Mouse (Mus musculus) kidney, adult 11 months (tissue): ENCODE measurements at regions not wholly inside any gene's neighbourhood (a gene's known extent, or its start where the extent isn't known, plus 50 kb on each side); places are given as distances from the start of the nearest gene placed in this dataset.

ENCODE experiments used
- DNase-seq: peaks from one replicate; pipeline ENCODE4 v3.0.0; 2022

DNA sequence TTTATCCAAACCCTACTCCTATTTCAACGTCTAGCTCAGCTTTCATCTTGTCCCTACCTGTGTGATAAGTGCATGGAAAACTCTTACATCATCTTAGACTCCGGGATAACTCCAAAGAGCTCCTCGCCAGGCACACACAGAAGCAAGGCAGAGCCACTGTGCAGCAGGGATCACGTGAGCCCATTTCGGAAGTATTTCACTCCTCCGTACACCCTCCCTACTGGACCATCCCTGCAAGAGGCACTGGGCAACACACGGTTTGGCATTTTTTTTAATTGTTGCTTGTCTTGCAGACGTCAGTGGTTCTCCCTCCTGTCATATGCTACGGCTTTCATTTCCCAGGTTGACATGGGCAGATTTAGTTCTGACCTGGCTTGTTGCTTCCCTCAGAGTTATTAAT lies 316.0 kb upstream of the Jarid2 start:
- no peak for DNase-seq

DNA sequence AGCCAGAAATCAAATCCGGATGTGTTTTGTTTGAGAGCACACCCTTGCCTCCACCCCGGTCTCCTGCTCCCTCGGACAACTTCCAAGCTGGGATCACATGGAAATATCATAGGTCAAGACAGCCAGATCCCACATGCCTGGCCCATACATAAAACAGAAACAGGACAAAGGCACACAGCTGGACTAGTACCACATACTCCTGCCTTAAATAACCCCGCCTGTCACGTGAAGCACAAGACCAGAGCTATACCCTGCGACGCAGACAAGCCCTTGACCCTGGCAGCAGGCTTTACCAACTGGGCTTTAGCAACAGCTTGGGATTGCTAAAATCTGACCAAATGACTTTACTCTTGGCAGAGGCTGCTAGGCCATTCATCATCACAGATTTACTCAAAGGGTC lies 313.3 kb upstream of the Jarid2 start:
- no peak for DNase-seq

- no peak for DNase-seq
Measured at GRCm38 (mm10) chr13:44416986-44417385, 312.3 kb upstream of the Jarid2 start.

- DNase-seq = no peak
Measured at GRCm38 (mm10) chr13:44419056-44419455, 310.2 kb upstream of the Jarid2 start.

DNA sequence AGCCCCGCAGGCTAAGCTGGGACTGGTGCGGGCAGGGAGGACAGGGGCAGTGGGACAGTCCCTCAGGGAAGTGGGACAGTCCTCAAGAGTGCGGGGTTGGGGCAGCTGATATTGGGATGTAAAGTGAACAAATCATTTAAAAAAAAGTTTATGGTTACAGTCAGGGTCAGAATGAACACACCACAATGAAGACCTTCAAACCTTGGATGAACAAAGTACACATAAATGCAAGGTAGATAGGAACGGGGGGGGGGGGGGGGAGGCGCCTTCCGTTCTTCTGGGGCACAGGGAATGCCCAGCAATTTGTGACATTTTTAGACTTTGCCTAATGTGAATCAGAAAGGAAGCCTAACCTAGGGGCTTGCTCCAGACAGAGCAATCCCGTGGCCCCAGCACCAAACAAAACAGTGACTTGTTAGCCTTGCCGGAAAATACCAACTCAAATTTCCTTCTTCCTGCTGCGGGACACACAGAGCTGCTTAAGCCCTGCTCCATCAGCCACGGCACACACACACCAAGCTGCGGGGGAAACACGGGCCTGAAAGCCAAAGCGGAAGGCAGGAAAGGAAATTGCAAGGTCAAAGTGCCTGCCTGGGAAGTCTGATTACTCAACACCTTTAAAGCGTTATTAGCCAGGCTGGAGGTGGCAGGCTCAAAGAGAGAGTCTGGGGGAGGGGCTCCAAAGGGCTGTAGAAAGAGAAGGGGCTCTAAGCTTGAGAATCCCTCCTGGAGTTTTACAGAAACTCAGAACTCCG lies 309.6 kb upstream of the Jarid2 start:
- DNase-seq = peak; percentile 84

GRCm38 (mm10) chr13:44420227-44420592 lies 309.1 kb upstream of the Jarid2 start:
- no peak for DNase-seq

DNA sequence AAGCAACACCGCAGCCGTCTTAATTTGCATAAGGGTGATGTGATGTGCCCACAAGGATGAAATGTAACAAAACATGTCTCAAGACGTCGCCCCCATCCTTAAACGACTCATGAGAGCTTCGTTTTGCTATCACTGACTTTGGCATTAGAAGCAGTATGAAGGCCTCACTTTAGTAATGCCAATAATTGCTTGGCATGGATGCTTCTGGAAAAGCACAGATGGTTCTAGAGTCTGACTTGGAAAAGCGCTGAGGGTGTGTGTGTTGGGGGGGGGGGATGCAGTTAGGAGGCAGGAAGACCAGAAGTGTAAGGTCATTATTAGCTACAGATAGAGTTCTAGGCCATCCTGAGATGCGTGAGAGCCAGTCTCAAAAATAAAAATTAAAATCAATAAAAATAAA lies 308.3 kb upstream of the Jarid2 start:
- DNase-seq = no peak

DNA sequence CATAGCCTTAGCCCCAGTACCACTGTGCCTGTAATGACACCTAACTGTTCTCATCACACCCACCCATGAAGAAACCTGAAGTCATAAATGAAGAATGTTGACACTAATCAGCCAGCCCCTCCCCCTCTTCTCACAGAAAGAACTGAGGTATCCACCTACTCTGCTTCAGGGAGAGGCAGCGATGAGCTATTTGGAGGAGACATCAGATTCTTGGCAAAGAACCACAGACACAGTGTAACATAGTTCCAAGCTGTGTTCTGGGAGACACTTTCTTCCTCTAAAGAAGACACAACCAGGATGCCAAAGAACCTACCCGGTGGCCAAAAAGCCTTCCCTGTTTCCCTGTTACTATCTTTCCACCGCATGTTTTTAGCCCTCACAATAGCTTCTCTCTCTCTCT lies 307.8 kb upstream of the Jarid2 start:
- no peak for DNase-seq

DNA sequence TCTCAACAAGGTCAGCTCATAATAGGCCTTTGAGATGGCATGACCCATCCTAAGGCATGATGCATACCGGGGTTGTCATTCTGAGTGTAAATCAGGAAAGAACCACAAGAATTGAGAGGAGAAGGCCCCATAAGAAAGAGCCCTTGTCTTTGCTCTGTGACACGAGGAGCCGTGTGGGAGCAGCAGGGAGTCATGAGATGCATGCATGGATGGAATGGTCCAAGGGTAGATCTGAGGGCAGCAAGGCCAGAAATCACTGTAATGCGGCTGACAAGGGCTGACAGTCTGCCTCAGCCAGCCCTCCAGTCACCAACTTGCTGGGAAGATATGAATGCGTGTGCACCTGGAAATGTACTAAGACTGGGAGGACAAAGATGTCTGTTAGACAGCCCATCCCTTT lies 307.4 kb upstream of the Jarid2 start:
- DNase-seq = no peak

GRCm38 (mm10) chr13:44430492-44430891 lies 298.8 kb upstream of the Jarid2 start:
- DNase-seq = no peak

GRCm38 (mm10) chr13:44437709-44438108 lies 291.6 kb upstream of the Jarid2 start:
- DNase-seq = no peak

DNA sequence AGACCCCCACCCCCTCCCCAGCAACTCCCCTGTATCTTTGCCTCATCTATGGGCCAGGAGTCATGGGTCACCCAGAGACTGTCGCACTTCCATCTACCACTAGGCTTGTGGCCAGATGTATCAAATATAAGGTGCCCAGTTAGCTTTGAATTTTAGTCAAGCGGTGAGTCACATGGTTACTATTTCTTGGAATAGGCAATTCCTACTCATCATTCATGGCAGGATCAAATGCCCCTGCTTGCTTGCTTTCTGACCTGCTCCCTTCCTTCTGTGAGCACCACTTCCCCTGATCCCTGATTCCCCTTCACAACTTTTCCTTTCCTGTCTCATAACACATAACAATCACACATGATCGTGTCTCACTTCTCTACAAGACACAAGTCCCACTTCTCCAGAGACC lies 288.2 kb upstream of the Jarid2 start:
- DNase-seq = no peak

DNA sequence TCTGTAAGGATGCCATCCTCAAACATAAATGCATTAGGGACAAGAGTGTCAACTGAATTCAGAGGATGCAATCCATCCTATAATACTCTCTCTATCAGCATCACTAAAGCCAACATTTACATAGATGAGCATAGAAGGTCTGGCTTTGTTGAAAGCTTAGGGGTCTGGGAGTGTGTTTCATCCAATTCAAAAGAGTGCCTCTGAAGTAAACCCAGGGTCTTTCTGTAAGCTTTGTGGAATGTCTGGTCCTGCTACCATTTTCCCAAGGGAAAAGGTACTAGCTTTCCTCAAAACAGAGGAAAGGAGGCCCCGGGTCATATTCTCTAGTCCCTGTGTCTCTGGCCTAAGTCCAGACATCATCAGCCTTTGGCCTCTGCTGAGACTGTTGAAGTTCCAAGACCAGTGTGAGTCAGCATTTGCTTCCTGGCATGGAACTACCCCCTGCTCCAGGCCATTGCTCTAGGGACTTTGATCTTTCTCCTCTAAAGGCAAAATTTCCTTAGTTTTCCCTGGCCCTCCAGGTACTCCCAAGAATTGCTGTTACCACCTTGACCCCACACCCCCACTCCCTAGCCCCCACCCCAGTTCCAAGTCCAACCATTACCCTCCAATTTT lies 280.0 kb upstream of the Jarid2 start:
- peak; percentile 90 for DNase-seq

DNA sequence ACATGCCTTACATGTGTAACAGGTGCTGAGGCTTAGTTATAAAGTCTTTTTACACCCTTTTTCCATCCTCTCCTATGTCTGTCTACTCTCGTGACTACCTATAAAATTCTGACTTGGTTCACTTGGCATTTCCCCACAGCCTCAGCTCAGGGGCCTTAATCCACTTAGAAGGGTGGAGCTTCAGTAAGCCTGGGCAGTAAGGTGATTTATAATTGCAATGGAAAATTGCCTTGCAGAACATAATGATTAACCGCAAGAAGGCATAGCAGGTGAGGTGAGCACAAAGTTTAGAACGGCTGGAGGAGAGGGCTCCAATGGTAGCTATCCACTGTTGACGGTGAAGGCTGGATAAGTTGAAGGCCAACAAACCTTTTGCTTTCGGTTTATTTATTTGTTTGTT lies 278.1 kb upstream of the Jarid2 start:
- peak; percentile 83 for DNase-seq

DNA sequence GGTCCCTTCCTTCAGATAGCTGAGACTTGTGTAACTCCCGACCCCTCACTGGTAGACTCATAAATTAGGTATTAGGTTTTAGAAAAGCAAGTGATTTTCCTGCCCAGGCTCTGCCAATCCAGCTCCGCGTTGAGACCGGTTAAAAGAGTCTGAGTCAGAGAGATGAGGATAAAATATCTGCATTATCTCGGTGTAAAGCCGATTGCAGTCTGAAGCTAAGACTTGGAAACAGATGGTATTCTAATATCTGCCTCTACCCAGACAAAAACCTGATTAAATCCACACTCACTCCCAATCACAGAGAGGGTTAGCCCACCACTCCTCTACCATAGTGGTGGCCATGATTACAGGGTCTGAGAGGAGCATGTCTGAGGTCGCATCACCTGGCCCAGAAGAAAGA lies 276.1 kb upstream of the Jarid2 start:
- no peak for DNase-seq

GRCm38 (mm10) chr13:44454136-44454535 lies 275.1 kb upstream of the Jarid2 start:
- DNase-seq = peak; percentile 68

DNA sequence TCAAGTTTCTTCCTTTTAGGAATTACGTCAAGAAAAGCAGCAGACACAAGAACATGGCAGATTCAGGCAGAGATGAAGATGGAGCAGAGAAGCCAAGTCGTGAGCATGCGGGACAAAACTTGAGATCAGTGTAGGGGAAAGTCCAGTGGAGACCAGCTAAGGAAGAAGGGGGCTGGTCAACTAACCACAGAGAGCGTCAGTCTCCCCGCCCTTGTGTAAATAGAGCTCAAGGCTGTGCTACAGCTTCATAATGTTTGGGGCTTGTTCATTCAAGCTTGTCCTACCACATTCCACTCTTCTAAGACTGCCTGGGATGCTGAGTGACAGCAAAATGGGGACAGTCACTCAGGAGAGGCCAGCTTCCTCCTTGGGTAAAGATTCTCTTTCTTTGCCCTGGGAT lies 274.1 kb upstream of the Jarid2 start:
- DNase-seq = peak; percentile 48

- DNase-seq = no peak
Measured at GRCm38 (mm10) chr13:44458744-44459143, 270.5 kb upstream of the Jarid2 start.

DNA sequence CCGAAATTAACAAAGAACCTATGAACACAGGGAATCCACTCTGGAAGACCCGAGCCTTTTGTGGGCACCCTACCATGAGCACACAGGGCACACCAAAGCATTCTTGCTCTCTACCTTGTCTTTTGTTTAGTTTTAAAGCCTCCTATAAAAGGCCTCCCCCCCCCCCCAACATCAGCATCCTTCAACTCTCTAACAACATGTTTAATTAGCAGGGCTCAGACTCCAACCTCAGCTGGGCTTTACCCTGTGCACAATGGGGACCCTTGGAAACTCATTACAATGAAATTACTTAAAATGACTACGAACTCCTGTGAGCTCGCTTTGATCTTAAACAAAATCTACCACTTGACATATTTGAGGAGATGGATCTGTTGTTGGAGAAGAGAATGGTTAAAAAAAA lies 270.1 kb upstream of the Jarid2 start:
- no peak for DNase-seq

DNA sequence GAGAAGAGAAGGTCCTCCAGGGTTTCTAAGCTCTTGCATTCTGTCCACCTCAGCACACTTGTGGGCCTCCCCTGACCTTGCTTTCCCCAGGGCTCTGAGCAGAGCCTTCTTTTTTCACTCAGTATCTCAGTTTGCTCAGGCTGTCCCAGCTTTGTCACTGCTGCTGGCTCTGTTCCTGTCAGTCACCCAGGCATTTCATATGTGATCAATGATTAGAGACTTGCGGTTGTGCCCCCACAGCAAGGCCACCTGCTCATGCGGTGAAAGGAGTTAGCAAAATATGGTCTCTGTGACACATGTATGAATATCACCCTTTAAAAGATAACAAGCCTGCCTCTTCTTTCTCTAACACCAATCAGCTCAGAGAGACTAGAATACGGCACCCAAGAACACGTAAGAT lies 265.6 kb upstream of the Jarid2 start:
- DNase-seq = no peak

- DNase-seq = no peak
Measured at GRCm38 (mm10) chr13:44465567-44465966, 263.7 kb upstream of the Jarid2 start.

DNA sequence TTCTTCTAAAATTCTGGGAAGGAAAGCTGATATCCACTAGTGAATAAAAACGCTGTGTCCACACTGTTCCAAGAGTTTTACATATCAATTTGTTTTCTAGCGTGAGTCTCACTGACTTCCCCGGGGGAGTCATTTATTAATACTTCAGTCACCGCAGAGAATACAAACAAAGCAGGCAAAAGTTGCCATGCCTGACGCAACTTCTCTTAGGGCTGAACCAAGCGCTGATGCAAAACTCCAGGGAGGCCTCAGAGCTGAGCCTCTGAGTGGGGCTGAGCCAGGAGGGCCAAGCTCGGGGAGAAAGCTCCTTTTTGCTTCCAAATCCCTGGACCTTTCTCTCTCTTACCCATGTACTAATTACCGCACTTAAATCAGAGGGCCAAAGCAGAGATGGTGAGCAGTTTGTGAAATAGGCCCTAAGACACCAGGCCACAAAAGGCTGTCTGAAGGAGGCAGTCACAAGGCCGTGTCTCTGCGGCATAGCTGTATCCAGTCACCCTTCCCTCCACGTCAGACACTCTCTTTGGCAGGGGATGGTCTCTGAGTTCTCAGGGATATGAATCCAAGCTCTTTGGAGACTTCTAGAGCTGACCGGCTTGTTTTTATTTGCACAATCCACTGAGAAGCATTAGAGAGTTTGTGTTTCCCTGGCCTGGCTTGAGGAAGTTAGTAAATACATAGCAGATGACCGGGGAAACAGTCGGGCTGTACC lies 260.2 kb upstream of the Jarid2 start:
- no peak for DNase-seq

- no peak for DNase-seq
Measured at GRCm38 (mm10) chr13:44469675-44470074, 259.6 kb upstream of the Jarid2 start.

GRCm38 (mm10) chr13:44473200-44473599 lies 256.1 kb upstream of the Jarid2 start:
- no peak for DNase-seq
